Mouse (Mus musculus) hindbrain, embryonic 15.5 days (tissue): Measurements from ENCODE around the gene Gm960. TPM values are rescaled to one million over a fixed set of nuclear protein-coding genes. Genes with fewer than 3 reads are reported as not detected.

Experiments
- ATAC-seq: fragments of 200-750 bp; cut with Nextera tagmentation; 2 replicates; pipeline ENCODE4 v1.8.0; 2017; ENCODE audit warnings: low read depth, moderate number of reproducible peaks, moderate TSS enrichment; ENCODE audit not compliant: low FRiP score
- H3K27ac ChIP-seq: fragments of 300-500 bp; sonication (generic); replicated peaks from 2 replicates; pipeline ENCODE4 v1.5.1; 2015; ENCODE audit warnings: mild to moderate bottlenecking, inconsistent platforms
- H3K27me3 ChIP-seq: fragments of 300-500 bp; sonication (generic); 2 replicates; pipeline ENCODE4 v1.6.1; 2015; ENCODE audit warnings: control low read depth, inconsistent platforms
- H3K36me3 ChIP-seq: fragments of 300-500 bp; sonication (generic); 2 replicates; pipeline ENCODE4 v1.6.1; 2015; ENCODE audit warnings: control low read depth, inconsistent platforms
- H3K4me1 ChIP-seq: fragments of 300-500 bp; sonication (generic); replicated peaks from 2 replicates; pipeline ENCODE4 v1.6.1; 2015; ENCODE audit warnings: control low read depth, inconsistent platforms
- H3K4me2 ChIP-seq: fragments of 300-500 bp; sonication (generic); 2 replicates; pipeline ENCODE4 v1.6.1; 2015; ENCODE audit warnings: moderate library complexity, mild to moderate bottlenecking, inconsistent platforms
- H3K4me3 ChIP-seq: fragments of 300-500 bp; sonication (generic); 2 replicates; pipeline ENCODE4 v1.5.1; 2015; ENCODE audit warnings: mild to moderate bottlenecking, inconsistent platforms
- H3K9ac ChIP-seq: fragments of 300-500 bp; sonication (generic); 2 replicates; pipeline ENCODE4 v1.6.1; 2015; ENCODE audit warnings: inconsistent platforms
- H3K9me3 ChIP-seq: fragments of 300-500 bp; sonication (generic); 2 replicates; pipeline ENCODE4 v1.6.1; 2016; ENCODE audit warnings: control low read depth, inconsistent platforms
- WGBS: fragments of 180-500 bp; shearing (Covaris S2); methylation state at CpG from one replicate; pipeline ENCODE4 v1.1.7; 2015; 5-methylcytosine and 5-hydroxymethylcytosine counted together
- polyA plus RNA-seq: library from polyadenylated mRNA; unstranded; fragments of >200 nt; fragmentation: Nextera tagmentation; extraction: Ambion mirVana; gene quantifications from 2 replicates; pipeline ENCODE4 v1.2.1, GENCODE M21; 2015

Gm960 gene
- polyA plus RNA-seq, 1 experiment from 2014 or later, result 7.0 TPM

DNA sequence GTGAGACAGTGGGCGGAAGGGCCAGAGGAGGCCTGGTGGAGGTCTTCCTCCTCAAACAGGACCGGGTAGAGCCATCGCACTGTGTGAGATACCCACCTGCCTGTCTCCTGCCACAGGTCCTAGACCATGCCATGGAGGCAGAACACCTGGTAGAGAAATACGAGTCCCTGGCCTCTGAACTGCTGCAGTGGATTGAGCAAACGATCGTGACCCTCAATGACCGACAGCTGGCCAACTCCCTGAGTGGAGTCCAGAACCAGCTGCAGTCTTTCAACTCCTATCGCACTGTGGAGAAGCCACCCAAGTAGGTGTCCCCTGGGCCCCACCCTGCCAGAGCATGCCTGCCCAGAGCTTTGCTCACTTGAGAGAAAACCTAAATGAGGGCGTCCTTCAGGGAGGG lies 30.7 kb upstream of the Gm960 start:
- WGBS, result 89% methylated on average over 9 of the region's 9 CpGs
- peaks cover 80% of the 10 kb centered on the region for H3K36me3 ChIP-seq
- no peak overlapping the region for H3K4me3 ChIP-seq
- H3K27me3 ChIP-seq, result no peaks in the 10 kb centered on the region
- no peaks in the 10 kb centered on the region for H3K4me1 ChIP-seq
- ATAC-seq, result no peak
- no peaks in the 10 kb centered on the region for H3K9me3 ChIP-seq
- H3K4me2 ChIP-seq, result no peak overlapping the region
- H3K27ac ChIP-seq, result no peak overlapping the region
- no peak overlapping the region for H3K9ac ChIP-seq

DNA sequence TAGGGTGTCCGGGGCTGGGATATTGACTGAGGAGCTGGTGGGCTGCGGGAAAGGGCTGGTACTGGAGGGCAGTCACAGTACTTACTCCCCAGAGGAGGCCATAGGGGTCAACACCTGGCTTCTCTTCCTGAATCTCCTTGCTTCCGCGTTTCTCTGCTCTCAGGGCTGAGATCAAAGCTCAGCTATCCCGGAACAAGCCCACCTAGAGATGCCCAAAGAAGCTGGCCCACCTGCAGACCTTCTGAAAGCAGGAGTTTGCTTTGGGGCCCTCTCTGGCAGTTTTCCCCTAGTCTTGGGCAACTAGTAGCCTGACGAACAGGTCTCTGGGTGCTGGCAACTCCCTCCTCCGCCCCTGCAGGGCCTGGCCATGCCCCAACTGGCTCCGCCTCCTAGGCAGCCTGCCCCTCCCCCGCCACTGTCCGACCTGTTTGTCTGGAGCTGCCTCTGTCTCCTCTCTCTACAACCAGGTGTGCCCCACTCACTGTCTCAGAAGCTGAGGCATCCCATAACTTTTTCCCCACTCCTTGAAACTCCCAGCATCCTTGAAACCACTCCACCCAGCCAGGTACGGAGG lies 22.3 kb upstream of the Gm960 start:
- H3K27me3 ChIP-seq, result no peaks in the 10 kb centered on the region
- no peak overlapping the region for H3K27ac ChIP-seq
- peaks cover 20% of the 10 kb centered on the region; the same call in 1 of the 2 replicates for H3K36me3 ChIP-seq
- H3K4me3 ChIP-seq, result no peak overlapping the region
- H3K9me3 ChIP-seq, result no peaks in the 10 kb centered on the region
- H3K9ac ChIP-seq, result no peak overlapping the region
- no peaks in the 10 kb centered on the region for H3K4me1 ChIP-seq
- WGBS, result 25% methylated on average over 11 of the region's 11 CpGs
- no peak overlapping the region for H3K4me2 ChIP-seq
- no peak for ATAC-seq

DNA sequence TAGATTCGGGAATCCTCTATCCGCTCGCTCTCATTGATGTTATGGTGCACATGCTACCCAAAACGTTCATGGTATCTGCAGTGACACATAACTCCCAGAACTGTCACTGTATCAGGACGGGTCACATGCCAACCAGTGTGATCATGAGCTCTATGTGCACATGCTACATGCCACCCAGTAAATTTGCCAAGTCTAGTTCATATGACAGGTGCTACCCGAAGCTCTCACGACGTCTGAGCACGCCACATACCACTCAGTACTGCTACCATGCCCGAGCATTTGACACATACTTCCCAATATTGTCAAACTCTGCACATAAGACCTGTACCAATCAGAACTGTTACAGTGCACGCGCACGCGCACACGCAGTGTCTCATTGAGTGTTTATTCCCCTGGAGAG lies 21.6 kb upstream of the Gm960 start:
- 84% methylated on average over 15 of the region's 15 CpGs for WGBS
- Histone ChIP-seq H3K9me3 (no peaks in the 10 kb centered on the region), H3K27ac (no peak overlapping the region), H3K9ac (no peak overlapping the region), H3K4me1 (0 out of 2 replicates have a peak, but pooled peaks cover 1% of the 10 kb centered on the region), H3K4me3 (no peak overlapping the region), H3K27me3 (no peaks in the 10 kb centered on the region), H3K36me3 (peaks cover 15% of the 10 kb centered on the region; the same call in 1 of the 2 replicates), H3K4me2 (no peak overlapping the region)
- ATAC-seq, result no peak

DNA sequence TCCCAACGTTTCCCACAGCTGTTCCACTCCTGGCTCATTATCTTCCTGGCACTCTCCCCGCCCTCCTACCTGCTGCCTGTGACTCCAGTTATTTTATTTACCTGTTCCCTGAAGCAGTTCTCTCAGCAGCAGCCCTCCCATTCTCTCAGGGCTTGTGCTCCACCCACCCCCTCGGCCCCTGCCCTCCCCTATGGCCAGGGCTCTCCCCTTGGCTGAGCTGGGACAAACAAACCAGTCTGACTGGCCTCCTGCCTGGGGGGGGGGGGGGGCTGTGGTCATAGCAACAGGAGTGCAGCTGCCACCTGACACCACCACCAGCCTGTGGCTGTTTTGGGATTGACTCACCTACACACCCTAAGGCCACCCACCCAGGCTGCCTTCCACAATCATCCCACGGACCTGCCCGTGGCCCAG lies 20.9 kb upstream of the Gm960 start:
- no peak; the same call in 1 of the 2 replicates for ATAC-seq
- H3K4me3 ChIP-seq, result no peak overlapping the region
- H3K4me1 ChIP-seq, result peaks cover 9% of the 10 kb centered on the region
- no peak overlapping the region for H3K27ac ChIP-seq
- no peaks in the 10 kb centered on the region for H3K27me3 ChIP-seq
- WGBS, result 24% methylated on average over 5 of the region's 5 CpGs
- H3K4me2 ChIP-seq, result no peak overlapping the region
- no peaks in the 10 kb centered on the region for H3K9me3 ChIP-seq
- peaks cover 10% of the 10 kb centered on the region; the same call in 1 of the 2 replicates for H3K36me3 ChIP-seq
- H3K9ac ChIP-seq, result no peak overlapping the region

DNA sequence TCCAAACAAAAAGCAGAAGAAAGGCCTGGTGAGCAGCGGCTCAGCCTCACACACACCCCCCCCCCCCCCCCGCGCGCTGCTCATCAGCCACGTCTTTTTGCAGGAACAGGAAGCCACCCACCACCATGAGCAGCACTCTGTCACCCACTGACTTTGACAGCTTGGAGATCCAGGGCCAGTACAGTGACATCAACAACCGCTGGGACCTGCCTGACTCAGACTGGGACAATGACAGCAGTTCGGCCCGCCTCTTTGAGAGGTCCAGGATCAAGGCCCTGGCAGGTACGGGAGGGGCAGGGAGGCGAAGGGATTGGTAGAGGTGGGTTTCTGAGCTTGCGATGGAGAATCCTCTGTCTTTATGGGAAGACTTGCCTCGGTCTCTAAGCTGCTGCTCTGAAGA lies 20.2 kb upstream of the Gm960 start:
- H3K27me3 ChIP-seq, result no peaks in the 10 kb centered on the region
- no peak overlapping the region for H3K4me2 ChIP-seq
- H3K4me3 ChIP-seq, result no peak overlapping the region
- H3K9me3 ChIP-seq, result no peaks in the 10 kb centered on the region
- 0 out of 2 replicates have a peak, but pooled peaks cover 7% of the 10 kb centered on the region for H3K36me3 ChIP-seq
- no peak overlapping the region for H3K9ac ChIP-seq
- WGBS, result 35% methylated on average over 10 of the region's 12 CpGs
- H3K4me1 ChIP-seq, result peaks cover 15% of the 10 kb centered on the region
- H3K27ac ChIP-seq, result no peak overlapping the region
- no peak for ATAC-seq

DNA sequence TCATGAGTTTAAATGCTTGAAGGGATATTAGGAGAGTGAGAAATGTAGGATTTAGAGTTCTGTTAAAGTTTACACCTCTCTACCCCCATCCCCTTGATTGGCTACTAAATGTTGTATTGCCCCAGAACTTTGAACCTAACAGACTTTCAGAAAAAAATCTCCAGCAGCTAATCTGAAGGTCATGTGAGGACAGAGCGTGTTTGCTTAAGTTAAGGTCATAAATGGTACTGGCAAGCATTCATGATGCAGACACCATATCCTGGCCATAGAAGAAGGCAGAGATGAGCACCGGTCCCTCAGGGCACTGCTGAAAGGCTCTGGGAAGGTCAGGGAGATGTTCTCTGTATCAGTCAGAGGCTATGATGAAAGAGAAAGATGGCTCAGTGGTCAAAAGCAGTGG lies 18.8 kb upstream of the Gm960 start:
- no peaks in the 10 kb centered on the region for H3K9me3 ChIP-seq
- H3K4me3 ChIP-seq, result no peak overlapping the region
- no peak for ATAC-seq
- H3K27ac ChIP-seq, result no peak overlapping the region
- 0 out of 2 replicates have a peak, but pooled peaks cover 7% of the 10 kb centered on the region for H3K36me3 ChIP-seq
- H3K9ac ChIP-seq, result no peak overlapping the region
- 99% methylated on average over 2 of the region's 2 CpGs for WGBS
- H3K27me3 ChIP-seq, result no peaks in the 10 kb centered on the region
- peaks cover 24% of the 10 kb centered on the region for H3K4me1 ChIP-seq
- H3K4me2 ChIP-seq, result no peak overlapping the region

DNA sequence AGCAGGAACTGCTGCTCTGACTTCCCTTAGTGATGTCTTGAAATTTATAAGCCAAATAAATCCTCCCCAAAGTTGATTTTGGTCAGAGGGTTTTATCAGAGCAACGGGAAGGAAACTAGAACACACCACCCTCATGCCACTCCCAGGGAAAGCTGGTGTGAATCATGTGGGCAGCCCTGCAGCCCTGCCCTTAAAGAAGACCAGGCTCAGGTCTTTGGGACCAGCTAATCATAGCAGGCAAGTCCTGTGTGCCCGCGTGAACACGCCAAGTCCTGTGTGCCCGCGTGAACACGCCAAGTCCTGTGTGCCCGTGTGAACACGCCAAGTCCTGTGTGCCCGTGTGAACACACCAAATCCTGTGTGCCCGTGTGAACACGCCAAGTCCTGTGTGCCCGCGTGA lies 18.3 kb upstream of the Gm960 start:
- H3K27ac ChIP-seq, result no peak overlapping the region
- H3K36me3 ChIP-seq, result 0 out of 2 replicates have a peak, but pooled peaks cover 7% of the 10 kb centered on the region
- no peak for ATAC-seq
- H3K4me1 ChIP-seq, result peaks cover 24% of the 10 kb centered on the region
- no peak overlapping the region for H3K4me2 ChIP-seq
- no peaks in the 10 kb centered on the region for H3K9me3 ChIP-seq
- no peaks in the 10 kb centered on the region for H3K27me3 ChIP-seq
- WGBS, result 95% methylated on average over 14 of the region's 14 CpGs
- no peak overlapping the region for H3K9ac ChIP-seq
- H3K4me3 ChIP-seq, result no peak overlapping the region

DNA sequence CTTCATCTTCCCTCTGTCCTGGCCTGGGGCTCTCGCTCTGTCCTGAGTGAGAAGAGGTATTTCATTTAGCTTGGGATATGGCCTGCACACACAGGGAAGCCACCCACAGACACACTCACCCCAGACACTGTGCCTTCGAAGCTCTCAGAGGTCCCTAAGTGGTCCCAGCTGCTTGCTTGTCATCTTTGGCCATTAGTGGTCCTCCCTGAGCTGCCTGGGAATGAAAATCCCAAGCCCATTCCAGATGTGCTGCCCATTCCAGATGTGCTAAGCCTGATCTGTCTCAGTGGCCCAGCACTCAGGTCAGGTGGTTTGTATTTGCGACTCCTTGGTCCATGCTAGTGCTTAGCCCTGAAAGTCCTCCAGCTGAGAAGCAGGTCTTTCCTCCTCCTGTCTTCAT lies 15.4 kb upstream of the Gm960 start:
- no peaks in the 10 kb centered on the region for H3K36me3 ChIP-seq
- peak overlapping the region; percentile 91 for H3K9ac ChIP-seq
- H3K9me3 ChIP-seq, result no peaks in the 10 kb centered on the region
- 35% methylated on average over 3 of the region's 3 CpGs for WGBS
- ATAC-seq, result no peak
- H3K4me1 ChIP-seq, result peaks cover 40% of the 10 kb centered on the region
- H3K27ac ChIP-seq, result no peak overlapping the region; the same call in 1 of the 2 replicates
- H3K4me3 ChIP-seq, result peak overlapping the region; percentile 75
- peak overlapping the region; percentile 81 for H3K4me2 ChIP-seq
- H3K27me3 ChIP-seq, result no peaks in the 10 kb centered on the region

DNA sequence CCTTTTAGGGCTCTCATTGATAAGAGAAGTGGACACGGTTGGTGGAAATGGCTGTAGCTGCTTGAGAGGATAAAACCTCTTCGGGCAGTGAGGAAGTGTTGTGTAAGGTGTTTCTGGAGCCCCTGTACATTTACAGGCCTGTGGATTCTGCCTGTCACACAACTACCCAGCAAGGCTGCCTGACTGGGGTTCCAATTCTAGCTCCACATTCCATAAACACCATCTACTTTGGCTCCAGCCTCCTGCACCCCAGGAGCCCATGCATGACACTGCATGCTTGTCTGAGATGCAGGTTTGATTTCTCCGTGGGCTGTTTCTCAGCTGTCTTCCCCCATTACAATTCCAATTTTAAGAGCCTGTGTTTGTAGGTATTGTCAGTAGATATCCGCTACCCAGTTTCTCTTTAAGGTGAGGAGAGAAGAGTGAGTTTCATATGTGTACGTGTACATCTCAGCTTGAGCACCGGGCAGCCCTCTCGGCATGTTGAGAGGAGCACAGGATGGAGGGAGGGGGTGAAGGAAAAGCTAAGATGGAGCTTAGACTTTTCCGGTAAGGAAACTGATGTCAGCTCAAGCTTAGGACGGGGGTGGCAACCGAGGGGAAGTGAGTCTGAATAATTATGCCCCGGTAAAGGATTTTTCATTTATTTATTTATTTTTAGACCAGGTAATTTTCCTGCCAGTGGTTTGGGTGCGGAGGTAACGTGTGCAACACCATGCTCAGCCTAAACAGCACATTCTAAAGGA lies 14.5 kb upstream of the Gm960 start:
- peak overlapping the region; percentile 91 for H3K9ac ChIP-seq
- H3K4me1 ChIP-seq, result peaks cover 40% of the 10 kb centered on the region
- H3K4me3 ChIP-seq, result peak overlapping the region; percentile 75
- H3K9me3 ChIP-seq, result no peaks in the 10 kb centered on the region
- 17% methylated on average over 13 of the region's 13 CpGs for WGBS
- no peaks in the 10 kb centered on the region for H3K36me3 ChIP-seq
- ATAC-seq, result no peak
- H3K27ac ChIP-seq, result peak overlapping the region; percentile 98
- no peaks in the 10 kb centered on the region for H3K27me3 ChIP-seq
- peak overlapping the region; percentile 81 for H3K4me2 ChIP-seq

DNA sequence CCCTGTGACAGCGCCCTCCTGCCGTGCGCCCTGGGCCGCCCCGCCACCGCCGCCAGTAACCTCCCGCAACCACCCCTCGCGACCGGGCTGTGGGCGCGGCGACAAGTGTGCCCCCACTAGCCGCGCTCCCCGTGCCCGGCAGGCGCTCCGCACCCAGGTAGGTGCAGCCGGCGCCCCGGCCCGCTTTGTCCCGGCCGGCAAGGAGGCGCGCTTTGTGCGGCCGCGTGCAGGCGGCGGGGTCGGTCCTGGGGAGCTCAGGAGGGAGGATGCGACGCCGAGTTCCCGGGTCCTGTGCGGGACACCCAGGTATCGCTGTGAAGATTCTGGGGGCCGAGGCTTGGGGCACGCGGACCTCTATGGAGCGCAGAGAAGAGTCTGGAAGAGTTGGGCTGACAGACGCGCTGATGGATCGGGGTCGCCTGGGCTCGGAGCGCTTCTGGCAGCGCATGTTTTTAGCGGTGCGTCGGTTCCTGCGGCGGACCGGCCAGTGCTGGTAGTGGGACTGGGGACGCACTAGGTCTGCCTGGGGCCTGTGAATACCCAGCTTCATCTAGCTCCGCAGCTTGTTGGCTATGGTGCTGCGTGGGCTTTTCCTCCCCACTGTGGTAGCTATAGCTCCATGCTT lies 13.8 kb upstream of the Gm960 start:
- Histone ChIP-seq H3K4me2 (peak overlapping the region; percentile 81), H3K4me3 (peak overlapping the region; percentile 75), H3K4me1 (peaks cover 40% of the 10 kb centered on the region), H3K27me3 (no peaks in the 10 kb centered on the region), H3K9ac (peak overlapping the region; percentile 91), H3K27ac (peak overlapping the region; percentile 98), H3K36me3 (no peaks in the 10 kb centered on the region), H3K9me3 (no peaks in the 10 kb centered on the region)
- peak; percentile 63 for ATAC-seq
- under 1% methylated on average over 52 of the region's 60 CpGs for WGBS

DNA sequence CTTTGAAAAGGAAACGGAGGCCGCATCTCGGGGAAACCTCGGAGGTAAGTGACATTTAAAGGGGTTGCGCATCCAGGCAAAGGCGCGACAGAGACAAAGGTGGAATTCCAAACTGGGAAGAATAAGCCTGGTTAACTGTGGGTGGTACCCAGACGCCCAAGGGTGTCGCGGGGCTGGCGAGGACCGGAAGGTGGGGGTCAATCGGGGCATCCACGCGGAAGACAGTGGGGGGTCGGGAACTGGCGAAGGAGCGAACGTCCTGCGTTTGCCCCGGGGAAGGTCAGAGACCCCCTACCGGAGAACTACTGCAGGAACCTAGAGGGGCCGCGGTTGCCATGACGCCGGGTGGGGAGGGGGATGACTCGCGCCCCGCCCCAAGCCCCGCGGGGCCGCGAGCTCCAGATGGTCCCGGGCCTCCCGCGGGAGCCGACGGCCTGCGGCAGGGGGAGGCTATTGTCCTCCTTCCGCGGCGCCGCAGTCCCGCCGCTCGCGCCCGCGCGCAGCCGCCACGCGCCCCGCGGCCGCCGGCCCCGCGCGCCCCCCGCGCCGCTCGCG lies 13.2 kb upstream of the Gm960 start:
- H3K4me2 ChIP-seq, result peak overlapping the region; percentile 81
- H3K4me1 ChIP-seq, result peaks cover 40% of the 10 kb centered on the region
- H3K27me3 ChIP-seq, result no peaks in the 10 kb centered on the region
- H3K4me3 ChIP-seq, result peak overlapping the region; percentile 75
- H3K9me3 ChIP-seq, result no peaks in the 10 kb centered on the region
- H3K9ac ChIP-seq, result peak overlapping the region; percentile 91
- peak; percentile 72 for ATAC-seq
- H3K27ac ChIP-seq, result peak overlapping the region; percentile 98
- no peaks in the 10 kb centered on the region for H3K36me3 ChIP-seq
- under 1% methylated on average over 28 of the region's 65 CpGs for WGBS

DNA sequence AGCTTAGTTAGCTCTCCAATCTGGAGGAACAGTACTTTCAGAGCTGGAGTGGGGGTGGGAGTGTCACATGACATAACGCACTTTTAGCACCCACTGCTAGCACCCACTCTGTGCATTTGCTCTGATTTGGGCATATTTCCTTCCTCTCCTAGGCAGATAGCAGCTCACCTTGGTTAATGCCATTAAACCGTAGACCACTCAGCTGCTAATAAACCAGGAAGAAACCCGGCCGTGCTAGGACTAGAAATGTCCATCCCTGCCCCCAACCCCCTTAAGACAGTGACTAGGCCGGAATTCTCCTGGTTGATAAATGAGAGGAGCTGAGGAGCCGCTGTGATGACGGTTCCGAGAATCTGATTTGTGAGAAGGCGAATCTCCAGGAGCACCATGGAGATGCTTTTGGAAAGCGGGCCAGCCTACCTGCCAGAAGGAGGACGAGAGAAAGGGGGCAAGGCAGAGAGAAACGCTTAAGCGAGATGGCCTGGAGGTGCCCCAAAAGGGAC lies 12.7 kb upstream of the Gm960 start, which contains the start of gene Sptbn2:
Sptbn2 (plus strand) TSS at position 70 of the 503 bp plus-strand sequence.
- Histone ChIP-seq H3K4me1 (peaks cover 40% of the 10 kb centered on the region), H3K9ac (peak within 1 kb of the TSS; percentile 91), H3K27ac (peak within 1 kb of the TSS; percentile 98), H3K9me3 (no peaks in the 10 kb centered on the region), H3K4me3 (peak within 1 kb of the TSS; percentile 75), H3K4me2 (peak within 1 kb of the TSS; percentile 81), H3K27me3 (no peaks in the 10 kb centered on the region), H3K36me3 (no peaks in the 10 kb centered on the region)
- 5% methylated on average over 13 of the region's 13 CpGs for WGBS
- ATAC-seq, result peak; percentile 35
